In the genomic region with DNA sequence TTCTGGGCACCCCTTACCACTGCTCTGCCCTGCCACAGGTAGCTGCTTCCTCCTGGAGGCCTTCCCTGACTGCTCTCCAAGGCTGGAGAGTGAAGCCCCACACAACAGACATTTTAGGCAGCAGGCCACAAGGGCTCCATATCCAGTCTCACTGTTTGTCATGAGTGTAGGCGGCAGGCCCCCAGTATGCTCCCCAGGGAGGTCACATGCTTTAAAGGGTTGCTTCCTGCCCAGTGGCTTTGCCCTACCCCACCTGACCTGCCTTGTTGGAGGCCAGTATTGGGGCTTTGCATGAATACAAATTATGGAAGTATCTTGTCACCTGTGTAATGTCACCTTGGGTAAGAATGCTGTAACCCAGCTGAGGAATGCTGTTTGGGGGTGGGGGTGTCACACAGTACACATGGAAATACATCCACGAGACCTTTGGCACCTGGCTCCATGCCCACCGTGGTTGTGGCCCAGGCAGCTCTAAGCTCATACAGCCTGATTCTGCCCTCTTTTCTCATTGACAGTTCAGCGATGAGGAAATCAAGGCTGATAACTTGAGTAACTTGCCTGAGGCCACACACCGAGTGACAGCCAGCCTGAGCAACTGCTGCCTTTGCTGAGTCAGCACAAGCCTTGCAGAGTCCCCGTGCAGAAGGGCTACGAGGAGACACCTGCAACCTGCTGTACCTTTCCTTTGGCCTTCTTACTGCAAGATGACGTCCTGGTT, we compare ENCODE assay signal across 11 mouse cellular contexts. TPM values are rescaled to one million over a fixed set of nuclear protein-coding genes. Genes with fewer than 3 reads are reported as not detected.
DNase-seq lines count a peak whose midpoint lies in the region; ATAC-seq and TF ChIP-seq lines count a peak whose summit lies in the region.
"Had no signal": no experiment of that assay in that cellular context is flagged by ENCODE, and none has a peak within 500 bp of the region (broad histone marks: within the 10 kb centered on the region; RNA-seq: fewer than 3 reads in every experiment).

Dok3 (minus strand) TSS at position 99 of the 718 bp plus-strand sequence.

- peak; percentile 22 to 42 for DNase-seq in heart, adult 2 months
- DNase-seq in heart, adult 9 months (ENCODE audit: low spot score in 2 of 2), result no peak
- peak; percentile 57 for DNase-seq in lung, postnatal 36 days
- DNase-seq in lung, postnatal 10 days, result no peak
- peak; percentile 95 for DNase-seq in splenic B cell, adult 2 months (ENCODE audit: low read depth, low spot score)
- DNase-seq in urinary bladder, postnatal 10 days (ENCODE audit: low spot score), result no peak
- DNase-seq in heart, postnatal 4 days, result no peak
- DNase-seq: adrenal gland, adult 8-10 months had no signal

- TF ChIP-seq EP300 in heart, adult 2 months (IDR thresholded peaks at IDR 0.05; ENCODE audit: insufficient read depth, low read depth, low read length), result no peak

- no peaks in the 10 kb centered on the region for H3K27me3 ChIP-seq in heart, adult 2 months (ENCODE audit: control insufficient read depth, insufficient read depth, low read length)
- H3K27me3 ChIP-seq in liver, embryonic 15.5 days, result no peaks in the 10 kb centered on the region
- H3K27me3 ChIP-seq in splenic B cell, adult 2 months (ENCODE audit: control insufficient read depth, insufficient read depth, low read length, poor library complexity, severe bottlenecking), result no peaks in the 10 kb centered on the region
- H3K27me3 ChIP-seq: forebrain, embryonic 15.5 days; heart, embryonic 15.5 days had no signal

- H3K4me1 ChIP-seq in heart, adult 2 months (ENCODE audit: control insufficient read depth, insufficient read depth, low read length), result peaks cover 1% of the 10 kb centered on the region; the same call in 1 of the 2 replicates
- peaks cover 44% of the 10 kb centered on the region for H3K4me1 ChIP-seq in liver, embryonic 15.5 days (replicated peaks)

- WGBS in heart, adult 2 months, result 65% methylated on average over 8 of the region's 8 CpGs
- WGBS in liver, embryonic 15.5 days (ENCODE audit: insufficient replicate concordance), result 41% methylated on average over 8 of the region's 8 CpGs

- TF ChIP-seq CTCF in heart, adult 2 months (IDR thresholded peaks at IDR 0.05), result no peak

- no peaks in the 10 kb centered on the region for H3K9me3 ChIP-seq in liver, embryonic 15.5 days (replicated peaks)
- H3K9me3 ChIP-seq: forebrain, embryonic 15.5 days; heart, embryonic 15.5 days had no signal

- no peak for TF ChIP-seq POLR2A in heart, adult 2 months (IDR thresholded peaks at IDR 0.05; ENCODE audit: insufficient read depth, low read depth, low read length)

- intact Hi-C loops in heart, adult 2 months (cut with DNase I), result no loop called here

- no peaks in the 10 kb centered on the region for H3K36me3 ChIP-seq in heart, adult 2 months (ENCODE audit: control insufficient read depth, insufficient read depth, low read length)
- H3K36me3 ChIP-seq in liver, embryonic 15.5 days (replicated peaks), result peaks cover 47% of the 10 kb centered on the region
- H3K36me3 ChIP-seq in splenic B cell, adult 2 months (ENCODE audit: control insufficient read depth, insufficient read depth, low read length, poor library complexity, severe bottlenecking), result peaks cover 37% of the 10 kb centered on the region

- no peak within 1 kb of the TSS for H3K9ac ChIP-seq in heart, adult 2 months (ENCODE audit: low read depth, low read length)
- H3K9ac ChIP-seq in liver, embryonic 15.5 days, result 0 out of 2 replicates have a peak within 1 kb of the TSS, but pooled peaks have one; percentile 2
- H3K9ac ChIP-seq: forebrain, embryonic 15.5 days; heart, embryonic 15.5 days had no signal

- H3K4me3 ChIP-seq in heart, adult 2 months, result no peak within 1 kb of the TSS
- peak within 1 kb of the TSS; percentile 39 for H3K4me3 ChIP-seq in liver, embryonic 15.5 days (replicated peaks)
- H3K4me3 ChIP-seq: forebrain, embryonic 15.5 days; heart, embryonic 15.5 days had no signal

- H3K79me2 ChIP-seq in heart, adult 2 months (replicated peaks; ENCODE audit: control insufficient read depth, insufficient read depth, low read length), result no peaks in the 10 kb centered on the region

- peak within 1 kb of the TSS; percentile 35 for H3K4me2 ChIP-seq in liver, embryonic 15.5 days
- H3K4me2 ChIP-seq: forebrain, embryonic 15.5 days; heart, embryonic 15.5 days had no signal

- peak within 1 kb of the TSS; percentile 38 for H3K27ac ChIP-seq in heart, adult 2 months
- H3K27ac ChIP-seq in liver, embryonic 15.5 days (replicated peaks), result peak within 1 kb of the TSS; percentile 76
- H3K27ac ChIP-seq: forebrain, embryonic 15.5 days; heart, embryonic 15.5 days had no signal

- ATAC-seq in liver, embryonic 15.5 days (ENCODE audit: insufficient read depth), result peak; percentile 16; the same call in 1 of the 2 replicates
- ATAC-seq: forebrain, embryonic 15.5 days had no signal

RNA-seq across cellular contexts. Expression of gene Dok3, which starts in this region (rescaled TPM):
- 1 to 10 TPM; 1.9 to 2.4 TPM for total RNA-seq in heart, adult 2 months (2021)
- polyA plus RNA-seq in heart, adult 2 months (2012; rRNA removed), result 3.7 and 7.3 TPM in 2 replicates
- polyA plus RNA-seq in liver, embryonic 15.5 days (2015; fragmentation: Nextera tagmentation; extraction: Ambion mirVana), result 9.6 and 11.0 TPM in 2 replicates
- 1 to 10 TPM; 1.0 to 1.1 TPM for total RNA-seq in heart, postnatal 4 days (2021)

Comparison
In these comparisons a context has a peak if more than half of its experiments do, and no peak if none do; other contexts are left out.
1. DNase-seq: peak in heart, adult 2 months (2 of 2), lung, postnatal 36 days (single experiment) and splenic B cell, adult 2 months (single experiment); none in heart, adult 9 months (0 of 2), lung, postnatal 10 days (single experiment), urinary bladder, postnatal 10 days (single experiment) and heart, postnatal 4 days (single experiment).